Mouse (Mus musculus) A20 (cell line): ENCODE measurements around the gene Mon2.
A peak's percentile ranks its signal among the peaks of the same experiment; 100 is the strongest.
"Not testable (repeated sequence)": the region's sequence is repeated elsewhere in the genome, so short reads cannot be mapped to it uniquely, and the experiment has no call there.

Source experiments
- DNase-seq: peaks from one replicate; pipeline ENCODE4 v3.0.0-alpha.2; 2011; ENCODE audit warnings: low read depth, low spot score

Gene Mon2

GRCm38 (mm10) chr10:123060831-123061230, 15.5 kb downstream of the Mon2 start:
- DNase-seq = no peak

- DNase-seq = peak; percentile 40
Measured at GRCm38 (mm10) chr10:123057082-123057481, 19.2 kb downstream of the Mon2 start.

- no peak for DNase-seq
Measured at GRCm38 (mm10) chr10:123056463-123056862, 19.8 kb downstream of the Mon2 start.

GRCm38 (mm10) chr10:123055205-123056000, 20.9 kb downstream of the Mon2 start:
- DNase-seq = no peak

GRCm38 (mm10) chr10:123053557-123053956, 22.7 kb downstream of the Mon2 start:
- no peak for DNase-seq

- no peak for DNase-seq
Measured at GRCm38 (mm10) chr10:123052021-123052420, 24.3 kb downstream of the Mon2 start.

GRCm38 (mm10) chr10:123048730-123049129, 27.6 kb downstream of the Mon2 start:
- no peak for DNase-seq

- no peak for DNase-seq
Measured at GRCm38 (mm10) chr10:123039936-123040335, 36.4 kb downstream of the Mon2 start.

- peak; percentile 81 for DNase-seq
Measured at GRCm38 (mm10) chr10:123032078-123032646, 44.1 kb downstream of the Mon2 start.

GRCm38 (mm10) chr10:123031449-123031848, 44.9 kb downstream of the Mon2 start:
- DNase-seq = no peak

GRCm38 (mm10) chr10:123030589-123030988, 45.7 kb downstream of the Mon2 start:
- DNase-seq = no peak

GRCm38 (mm10) chr10:123028949-123029348, 47.4 kb downstream of the Mon2 start:
- no peak for DNase-seq

GRCm38 (mm10) chr10:123026736-123027135, 49.6 kb downstream of the Mon2 start:
- DNase-seq = not testable (repeated sequence)

- no peak for DNase-seq
Measured at GRCm38 (mm10) chr10:123013435-123013834, 62.9 kb downstream of the Mon2 start.

- no peak for DNase-seq
Measured at GRCm38 (mm10) chr10:123011421-123011820, 64.9 kb downstream of the Mon2 start.

- DNase-seq = peak; percentile 57
Measured at GRCm38 (mm10) chr10:123005237-123006185, 70.8 kb downstream of the Mon2 start.

GRCm38 (mm10) chr10:123004475-123005236, 71.6 kb downstream of the Mon2 start:
- DNase-seq = no peak

- DNase-seq = no peak
Measured at GRCm38 (mm10) chr10:123001985-123002384, 74.3 kb downstream of the Mon2 start.

GRCm38 (mm10) chr10:123001363-123001762, 74.9 kb downstream of the Mon2 start:
- no peak for DNase-seq

- no peak for DNase-seq
Measured at GRCm38 (mm10) chr10:122999356-122999755, 76.9 kb downstream of the Mon2 start.

- no peak for DNase-seq
Measured at GRCm38 (mm10) chr10:122997852-122998251, 78.5 kb downstream of the Mon2 start.
